8 mouse cellular contexts compared by ENCODE assay signal in genomic region chr16:38902111-38902778, GRCm38 (mm10). TPM values are rescaled to one million over a fixed set of nuclear protein-coding genes. Genes with fewer than 3 reads are reported as not detected.
DNase-seq lines count a peak whose midpoint lies in the region; ATAC-seq and TF ChIP-seq lines count a peak whose summit lies in the region.

No protein-coding gene starts in this region.

- H3K4me3 ChIP-seq in erythroblast, embryonic 14.5 days (replicated peaks), result peak overlapping the region; percentile 49
- peak overlapping the region; percentile 56 for H3K4me3 ChIP-seq in embryonic fibroblast, embryonic 13.5 days (ENCODE audit: insufficient read depth, low read length)
- peak overlapping the region; percentile 67 for H3K4me3 ChIP-seq in heart, embryonic 11.5 days (ENCODE audit: low read depth, low read length)
- peak overlapping the region; percentile 55 for H3K4me3 ChIP-seq in kidney, embryonic 15.5 days (replicated peaks)

- WGBS in heart, embryonic 11.5 days (ENCODE audit: insufficient replicate concordance), result 1% methylated on average over 61 of the region's 71 CpGs
- WGBS in kidney, embryonic 15.5 days, result under 1% methylated on average over 67 of the region's 71 CpGs

- no peaks in the 10 kb centered on the region for H3K36me3 ChIP-seq in erythroblast, embryonic 14.5 days (ENCODE audit: control insufficient read depth)
- no peaks in the 10 kb centered on the region for H3K36me3 ChIP-seq in heart, embryonic 11.5 days (ENCODE audit: control insufficient read depth, insufficient read depth, low read length)
- H3K36me3 ChIP-seq in kidney, embryonic 15.5 days, result no peaks in the 10 kb centered on the region

- peaks cover 3% of the 10 kb centered on the region; the same call in 1 of the 2 replicates for H3K4me1 ChIP-seq in erythroblast, embryonic 14.5 days (ENCODE audit: control insufficient read depth)
- H3K4me1 ChIP-seq in embryonic fibroblast, embryonic 13.5 days (ENCODE audit: control insufficient read depth, insufficient read depth, low read length), result no peaks in the 10 kb centered on the region
- H3K4me1 ChIP-seq in heart, embryonic 11.5 days (ENCODE audit: control insufficient read depth, insufficient read depth, low read length), result no peaks in the 10 kb centered on the region
- no peaks in the 10 kb centered on the region for H3K4me1 ChIP-seq in kidney, embryonic 15.5 days

- peak overlapping the region; percentile 72; the same call in 1 of the 2 replicates for H3K9ac ChIP-seq in heart, embryonic 11.5 days (ENCODE audit: low read depth, low read length)
- H3K9ac ChIP-seq in kidney, embryonic 15.5 days, result peak overlapping the region; percentile 56

- no peak overlapping the region for H3K27ac ChIP-seq in embryonic fibroblast, embryonic 13.5 days (ENCODE audit: insufficient read depth, low read length)
- H3K27ac ChIP-seq in heart, embryonic 11.5 days (ENCODE audit: low read depth, low read length), result no peak overlapping the region
- H3K27ac ChIP-seq in kidney, embryonic 15.5 days, result no peak overlapping the region

- H3K4me2 ChIP-seq in heart, embryonic 11.5 days, result peak overlapping the region; percentile 97
- H3K4me2 ChIP-seq in kidney, embryonic 15.5 days, result peak overlapping the region; percentile 81

- ATAC-seq in erythroblast, adult 5-6 weeks (replicated peaks; ENCODE audit: low FRiP score, poor library complexity, severe bottlenecking), result no peak; the same call in 1 of the 2 replicates
- peak; percentile 96 for ATAC-seq in heart, embryonic 11.5 days (replicated peaks; ENCODE audit: insufficient number of reproducible peaks, low FRiP score, low TSS enrichment)
- ATAC-seq in kidney, embryonic 15.5 days (replicated peaks; ENCODE audit: low FRiP score), result peak; percentile 98
- peak; percentile 83 for ATAC-seq in monocyte, adult 5-6 weeks (replicated peaks; ENCODE audit: insufficient number of reproducible peaks, low FRiP score, low TSS enrichment, poor library complexity, severe bottlenecking)

- no peak for TF ChIP-seq POLR2A in embryonic fibroblast, embryonic 13.5 days (IDR thresholded peaks at IDR 0.05; ENCODE audit: low read depth, low read length)

- peak; percentile 85 for DNase-seq in liver
- peak; percentile 64 to 67 for DNase-seq in spleen, postnatal 36 days (ENCODE audit: low spot score in 2 of 2)

- H3K9me3 ChIP-seq in erythroblast, embryonic 14.5 days (ENCODE audit: control insufficient read depth, low read length), result no peaks in the 10 kb centered on the region
- H3K9me3 ChIP-seq in heart, embryonic 11.5 days (replicated peaks; ENCODE audit: control insufficient read depth, low read length), result no peaks in the 10 kb centered on the region
- H3K9me3 ChIP-seq in kidney, embryonic 15.5 days (replicated peaks), result no peaks in the 10 kb centered on the region

- H3K27me3 ChIP-seq in erythroblast, embryonic 14.5 days (ENCODE audit: control insufficient read depth), result peaks cover 30% of the 10 kb centered on the region
- H3K27me3 ChIP-seq in heart, embryonic 11.5 days (ENCODE audit: control insufficient read depth, insufficient read depth, low read length), result peaks cover 17% of the 10 kb centered on the region
- H3K27me3 ChIP-seq in kidney, embryonic 15.5 days, result peaks cover 70% of the 10 kb centered on the region

- peak; percentile 96 for TF ChIP-seq CTCF in embryonic fibroblast, embryonic 13.5 days (IDR thresholded peaks at IDR 0.05; ENCODE audit: borderline replicate concordance, insufficient read depth, low read length)

RNA-seq across cellular contexts. Expression of gene Igsf11, which starts 9.8 kb away (rescaled TPM):
- polyA plus RNA-seq in erythroblast, embryonic 14.5 days (2012), result not detected in 2 replicates
- not detected in 2 replicates for total RNA-seq in erythroblast, adult 5-6 weeks (2015; ENCODE audit: low replicate concordance)
- not detected in 2 replicates for total RNA-seq in erythroblast, adult 5-6 weeks (2017; ENCODE audit: low replicate concordance)
- 0.79 and 0.85 TPM in 2 replicates for polyA plus RNA-seq in embryonic fibroblast, embryonic 13.5 days (2011; ENCODE audit: insufficient read length, low read depth, missing spikeins)
- polyA plus RNA-seq in heart, embryonic 11.5 days (2014; fragmentation: Nextera tagmentation; extraction: Ambion mirVana), result 0.23 and 0.49 TPM in 2 replicates
- polyA plus RNA-seq in kidney, embryonic 15.5 days (2015; fragmentation: Nextera tagmentation; extraction: Ambion mirVana), result 2.1 and 2.6 TPM in 2 replicates
- total RNA-seq in monocyte, adult 5-6 weeks (2017), result not detected in 3 replicates
